Mouse (Mus musculus) kidney, postnatal 4 days (tissue): ENCODE data around the gene Gm12790.
"Not testable (repeated sequence)": the region's sequence is repeated elsewhere in the genome, so short reads cannot be mapped to it uniquely, and the experiment has no call there.

Experiments used
- DNase-seq, 2 experiments: peaks; one replicate each; pipeline ENCODE4 v3.0.0; 2021; ENCODE audit warnings: mixed read lengths in 2 of 2

Gm12790 gene

DNA sequence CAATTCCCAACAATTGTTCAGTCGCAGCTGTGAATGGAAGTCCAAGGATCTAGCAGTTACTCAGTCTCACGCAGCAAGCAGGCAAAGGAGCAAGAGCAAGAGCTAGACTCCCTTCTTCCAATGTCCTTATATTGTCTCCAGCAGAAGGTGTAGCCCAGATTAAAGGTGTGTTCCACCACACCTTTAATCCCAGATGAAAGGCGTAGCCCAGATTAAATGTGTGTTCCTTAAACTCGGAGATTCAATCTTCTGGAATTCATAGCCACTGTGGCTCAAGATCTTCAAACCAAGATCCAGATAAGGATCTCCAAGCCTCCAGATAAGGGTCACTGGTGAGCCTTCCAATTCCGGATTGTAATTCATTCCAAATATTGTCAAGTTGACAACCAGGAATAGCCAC is at the start of gene Gm12790:
TSS of gene Gm12790 (minus strand) at position 101 of the 400 bp plus-strand sequence.
- DNase-seq, result not testable (repeated sequence)

DNA sequence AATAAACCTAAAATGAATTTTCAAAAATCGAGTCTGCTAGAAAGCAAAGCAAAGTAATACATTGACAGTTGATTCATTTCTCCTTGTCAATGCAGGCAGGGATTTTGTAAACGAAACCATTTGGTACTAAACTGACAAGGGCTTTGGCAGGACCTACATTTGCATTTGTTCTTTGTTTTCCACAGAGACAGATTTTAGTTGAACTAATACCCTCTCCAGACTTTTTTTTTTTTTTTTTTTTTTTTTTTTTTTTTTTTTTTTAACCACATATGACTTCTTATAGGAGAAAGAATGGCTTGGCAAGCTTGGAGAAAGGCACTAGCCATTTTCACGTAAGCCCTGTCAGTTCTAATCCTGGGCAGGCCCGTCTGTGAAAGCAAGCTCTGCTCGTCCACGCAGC is 45.8 kb upstream of the Gm12790 start:
- no peak for DNase-seq

- DNase-seq, result peak; percentile 80 to 82
Measured at GRCm38 (mm10) chr4:101998267-101998922, 17.5 kb upstream of the Gm12790 start.

DNA sequence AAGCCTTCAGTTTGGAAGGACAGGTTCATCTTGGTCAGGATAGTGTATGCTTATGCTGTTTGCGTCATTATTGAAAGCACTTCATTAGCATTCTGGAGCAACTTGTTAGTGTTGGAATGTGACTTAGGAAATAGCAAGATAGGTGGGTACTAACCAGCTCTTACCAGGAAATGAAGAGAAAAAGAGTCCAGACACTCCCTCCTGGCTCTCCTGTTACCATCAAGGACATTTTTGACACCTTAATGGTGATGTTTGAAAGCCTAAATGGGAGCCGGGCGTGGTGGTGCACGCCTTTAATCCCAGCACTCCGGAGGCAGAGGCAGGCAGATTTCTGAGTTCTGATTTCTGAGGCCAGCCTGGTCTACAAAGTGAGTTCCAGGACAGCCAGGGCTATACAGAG is 16.6 kb upstream of the Gm12790 start:
- no peak for DNase-seq

GRCm38 (mm10) chr4:101986326-101986725 is 5.5 kb upstream of the Gm12790 start, which contains the start of gene Gm12789:
Gene Gm12789, plus strand, starts transcription at chr4:101986626.
- not testable (repeated sequence) for DNase-seq

DNA sequence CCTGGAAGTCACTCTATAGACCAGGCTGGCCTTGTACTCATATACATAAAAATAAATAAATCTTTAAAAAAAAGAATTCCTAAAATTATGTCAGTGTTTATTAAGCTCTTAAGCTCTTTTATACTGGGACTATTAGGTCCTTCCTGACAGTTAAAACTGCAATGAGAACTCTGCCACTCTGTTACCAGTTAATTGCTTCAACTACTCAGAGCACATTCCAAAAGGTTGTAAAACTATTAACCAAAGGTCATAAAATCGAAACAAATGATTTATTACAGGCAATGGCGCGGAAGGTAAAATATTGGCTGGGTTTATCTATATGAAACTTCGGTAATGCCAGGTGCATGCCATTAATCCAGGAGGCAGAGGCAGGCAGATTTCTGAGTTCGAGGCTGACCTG is 4.8 kb upstream of the Gm12790 start:
- DNase-seq, result no peak

- not testable (repeated sequence) for DNase-seq
Measured at GRCm38 (mm10) chr4:101940107-101940506, 40.7 kb downstream of the Gm12790 start, which contains the start of gene Gm12794. Gene Gm12794, plus strand, starts transcription at chr4:101940407.
